Mouse (Mus musculus): ENCODE results near the gene Il27ra.

DNA sequence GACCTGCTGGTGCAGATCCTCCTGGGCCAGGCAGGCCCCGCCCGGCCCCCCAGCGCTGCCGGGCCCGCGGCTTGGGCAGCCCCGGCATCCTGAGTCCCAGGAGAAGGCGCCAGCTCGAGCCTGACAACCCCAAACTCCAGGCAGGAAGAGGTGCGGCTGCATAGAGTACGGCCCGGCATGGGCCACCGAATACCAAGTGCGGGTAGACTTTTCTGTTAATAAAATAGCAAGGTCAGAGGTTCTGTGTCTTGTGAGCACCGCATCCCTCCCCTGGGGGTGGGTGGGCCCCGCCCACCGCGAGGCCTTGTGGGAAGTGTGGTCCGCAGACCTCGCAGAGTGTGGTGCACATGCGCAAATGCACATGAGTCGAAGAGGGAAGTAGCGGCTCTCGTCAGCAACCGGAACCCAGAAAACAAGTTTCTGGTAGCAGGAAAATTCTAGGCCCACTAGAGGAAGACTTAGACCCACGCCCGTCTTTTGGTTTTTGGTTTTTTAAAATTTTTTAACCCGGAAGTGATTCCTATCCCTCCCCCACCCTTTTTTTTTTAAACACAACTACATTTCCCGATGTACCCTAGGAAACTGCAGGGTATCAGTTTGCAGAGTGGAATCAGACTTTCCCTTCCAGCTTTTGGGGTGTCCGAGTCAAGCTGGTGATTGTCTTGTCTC lies 37.7 kb downstream of the Il27ra start:
- TF ChIP-seq CTCF (IDR thresholded peaks at IDR 0.05; ENCODE audit: extremely low read depth, insufficient read depth, low read length) = no peak
- TF ChIP-seq POLR2A (IDR thresholded peaks at IDR 0.05; ENCODE audit: extremely low read depth, insufficient read depth, low read length) = peak; percentile 74
